Mouse (Mus musculus): ENCODE data around the gene Ccdc9. TPM values are rescaled to one million over a fixed set of nuclear protein-coding genes. Genes with fewer than 3 reads are reported as not detected.
"Not testable (repeated sequence)": the region's sequence is repeated elsewhere in the genome, so short reads cannot be mapped to it uniquely, and the experiment has no call there.

Ccdc9 gene
- polyA plus RNA-seq, 1 experiment, result 91.1 TPM

GRCm38 (mm10) chr7:16273081-16273765 is 13.4 kb downstream of the Ccdc9 start, which contains the start of gene Inafm1:
Inafm1 (minus strand) TSS chr7:16273617.
- peak within 1 kb of the TSS; percentile 85 for H3K27ac ChIP-seq (ENCODE audit: insufficient read depth, low read length)
- TF ChIP-seq CTCF (IDR thresholded peaks at IDR 0.05; ENCODE audit: borderline replicate concordance, insufficient read depth, low read depth, low read length) (no peak), POLR2A (IDR thresholded peaks at IDR 0.05; ENCODE audit: borderline replicate concordance, insufficient read depth, low read length) (peak; percentile 8; the same call in 1 of the 2 replicates)
- H3K27me3 ChIP-seq (ENCODE audit: control insufficient read depth, insufficient read depth, low read length), result no peaks in the 10 kb centered on the region
- H3K4me3 ChIP-seq (replicated peaks; ENCODE audit: insufficient read depth, low read depth, low read length), result peak within 1 kb of the TSS; percentile 67
- H3K4me1 ChIP-seq (ENCODE audit: control insufficient read depth, insufficient read depth, low read length), result peaks cover 14% of the 10 kb centered on the region; the same call in 1 of the 2 replicates
- 1% methylated on average over 47 of the region's 49 CpGs for WGBS
- DNase-seq, result peak; percentile 86 to 87

DNA sequence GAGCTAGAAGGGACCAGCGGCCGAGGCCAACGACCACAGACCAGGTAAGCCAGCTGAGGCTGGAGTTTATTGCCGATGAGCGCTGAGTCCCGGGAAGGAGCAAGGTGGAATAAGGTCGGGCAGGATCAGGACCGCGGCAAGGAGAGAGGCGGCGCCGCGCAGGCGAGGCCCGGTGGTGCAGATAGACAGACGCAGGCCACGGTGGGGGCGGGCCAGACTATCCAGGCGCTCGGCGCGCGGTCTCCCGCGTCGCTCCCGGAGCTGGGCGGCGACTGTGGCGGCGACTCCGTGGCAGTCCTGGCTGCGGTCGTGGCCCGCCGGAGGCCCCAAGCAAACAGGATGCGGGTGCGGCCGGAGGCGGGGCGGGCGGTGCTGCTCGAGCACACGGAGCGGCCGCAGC is 13.9 kb downstream of the Ccdc9 start:
- peak; percentile 38; the same call in 1 of the 2 replicates for TF ChIP-seq POLR2A (IDR thresholded peaks at IDR 0.05; ENCODE audit: borderline replicate concordance, insufficient read depth, low read length)
- peak; percentile 23; the same call in 1 of the 2 replicates for TF ChIP-seq CTCF (IDR thresholded peaks at IDR 0.05; ENCODE audit: borderline replicate concordance, insufficient read depth, low read depth, low read length)
- Histone ChIP-seq H3K4me1 (ENCODE audit: control insufficient read depth, insufficient read depth, low read length) (peaks cover 14% of the 10 kb centered on the region; the same call in 1 of the 2 replicates), H3K4me3 (replicated peaks; ENCODE audit: insufficient read depth, low read depth, low read length) (peak overlapping the region; percentile 67), H3K27me3 (ENCODE audit: control insufficient read depth, insufficient read depth, low read length) (no peaks in the 10 kb centered on the region), H3K27ac (ENCODE audit: insufficient read depth, low read length) (peak overlapping the region; percentile 85)
- DNase-seq, result peak; percentile 82 to 84
- under 1% methylated on average over 44 of the region's 46 CpGs for WGBS

GRCm38 (mm10) chr7:16271139-16271538 is 15.5 kb downstream of the Ccdc9 start:
- peaks cover 14% of the 10 kb centered on the region; the same call in 1 of the 2 replicates for H3K4me1 ChIP-seq (ENCODE audit: control insufficient read depth, insufficient read depth, low read length)
- no peak overlapping the region for H3K4me3 ChIP-seq (replicated peaks; ENCODE audit: insufficient read depth, low read depth, low read length)
- no peaks in the 10 kb centered on the region for H3K27me3 ChIP-seq (ENCODE audit: control insufficient read depth, insufficient read depth, low read length)
- 24% methylated on average over 1 of the region's 1 CpGs for WGBS
- no peak for DNase-seq
- TF ChIP-seq CTCF (IDR thresholded peaks at IDR 0.05; ENCODE audit: borderline replicate concordance, insufficient read depth, low read depth, low read length) (no peak), POLR2A (IDR thresholded peaks at IDR 0.05; ENCODE audit: borderline replicate concordance, insufficient read depth, low read length) (no peak)
- no peak overlapping the region; the same call in 1 of the 2 replicates for H3K27ac ChIP-seq (ENCODE audit: insufficient read depth, low read length)

GRCm38 (mm10) chr7:16266593-16266992 is 20.0 kb downstream of the Ccdc9 start:
- WGBS, result 76% methylated on average over 7 of the region's 7 CpGs

GRCm38 (mm10) chr7:16265856-16266255 is 20.7 kb downstream of the Ccdc9 start:
- TF ChIP-seq POLR2A (IDR thresholded peaks at IDR 0.05; ENCODE audit: borderline replicate concordance, insufficient read depth, low read length), result no peak
- TF ChIP-seq CTCF (IDR thresholded peaks at IDR 0.05; ENCODE audit: borderline replicate concordance, insufficient read depth, low read depth, low read length), result no peak
- WGBS, result 92% methylated on average over 11 of the region's 11 CpGs

More at GRCm38 (mm10) chr7:16266593-16266992, 20.0 kb downstream of the Ccdc9 start:
- not testable (repeated sequence) for H3K27ac ChIP-seq (ENCODE audit: insufficient read depth, low read length); H3K27me3 ChIP-seq (ENCODE audit: control insufficient read depth, insufficient read depth, low read length); H3K4me1 ChIP-seq (ENCODE audit: control insufficient read depth, insufficient read depth, low read length); DNase-seq; H3K4me3 ChIP-seq (replicated peaks; ENCODE audit: insufficient read depth, low read depth, low read length)

DNA sequence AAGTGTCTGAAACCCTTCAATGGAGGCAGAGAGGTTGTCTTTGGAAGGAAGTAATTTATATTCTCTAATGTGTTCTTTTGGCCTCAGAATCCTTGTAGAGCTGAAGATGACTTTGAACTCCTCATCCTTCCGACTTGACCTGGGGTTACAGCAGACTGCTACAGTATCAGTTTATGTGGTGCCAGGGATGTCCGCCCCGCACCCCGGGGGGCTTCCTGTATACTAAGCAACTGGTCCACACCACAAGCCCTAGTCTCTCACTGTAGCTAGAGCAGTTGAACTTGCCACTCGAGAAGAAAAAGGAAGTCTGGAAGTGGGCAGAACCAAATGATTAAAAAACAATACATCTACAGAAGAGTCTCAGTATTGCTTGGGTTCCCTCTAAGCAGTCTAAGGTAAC is 22.8 kb downstream of the Ccdc9 start:
- Histone ChIP-seq H3K27me3 (ENCODE audit: control insufficient read depth, insufficient read depth, low read length) (no peaks in the 10 kb centered on the region), H3K4me1 (ENCODE audit: control insufficient read depth, insufficient read depth, low read length) (no peaks in the 10 kb centered on the region), H3K4me3 (replicated peaks; ENCODE audit: insufficient read depth, low read depth, low read length) (no peak overlapping the region), H3K27ac (ENCODE audit: insufficient read depth, low read length) (no peak overlapping the region)
- TF ChIP-seq POLR2A (IDR thresholded peaks at IDR 0.05; ENCODE audit: borderline replicate concordance, insufficient read depth, low read length), result no peak
- TF ChIP-seq CTCF (IDR thresholded peaks at IDR 0.05; ENCODE audit: borderline replicate concordance, insufficient read depth, low read depth, low read length), result no peak
- 84% methylated on average over 5 of the region's 5 CpGs for WGBS
- DNase-seq, result no peak

More at GRCm38 (mm10) chr7:16265856-16266255, 20.7 kb downstream of the Ccdc9 start:
- Histone ChIP-seq H3K4me3 (replicated peaks; ENCODE audit: insufficient read depth, low read depth, low read length) (no peak overlapping the region), H3K27ac (ENCODE audit: insufficient read depth, low read length) (no peak overlapping the region), H3K4me1 (ENCODE audit: control insufficient read depth, insufficient read depth, low read length) (peaks cover 4% of the 10 kb centered on the region; the same call in 1 of the 2 replicates), H3K27me3 (ENCODE audit: control insufficient read depth, insufficient read depth, low read length) (no peaks in the 10 kb centered on the region)
- DNase-seq, result no peak

DNA sequence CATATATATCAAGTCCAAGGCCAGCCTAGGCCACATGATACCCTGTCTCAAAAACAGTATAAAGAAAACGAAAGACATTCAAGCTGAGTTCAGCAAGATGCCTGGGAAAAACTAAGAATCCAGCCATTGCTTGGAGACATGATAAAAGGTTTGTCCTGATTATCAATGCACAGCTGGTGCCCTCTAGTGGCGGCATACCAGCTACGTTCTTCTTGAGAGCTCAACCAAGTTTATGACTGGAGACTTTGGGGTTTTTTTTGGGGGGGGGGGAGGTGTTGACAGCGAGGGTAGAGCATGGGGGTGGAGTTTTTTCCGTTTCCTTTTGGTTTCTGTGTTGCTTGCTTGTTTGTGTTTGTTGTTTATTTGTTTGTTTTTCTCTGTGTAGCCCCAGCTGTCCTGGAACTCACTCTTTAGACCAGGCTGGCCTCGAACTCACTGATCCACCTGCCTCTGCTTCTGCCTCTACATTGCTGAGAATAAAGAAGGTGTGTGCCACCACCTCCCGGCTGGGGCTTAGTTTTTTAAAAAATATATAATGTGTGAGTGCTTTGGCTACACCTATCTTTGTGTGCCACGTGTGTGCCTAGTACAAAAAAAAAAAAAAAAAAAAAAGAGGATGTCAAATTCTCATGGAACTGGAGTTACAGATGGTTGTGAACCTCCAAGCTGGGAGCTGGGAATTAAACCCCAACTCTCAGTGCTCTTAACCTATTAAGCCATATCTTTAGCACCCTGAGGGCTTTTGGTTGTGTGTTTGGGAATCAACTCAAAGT is 23.4 kb downstream of the Ccdc9 start:
- no peak overlapping the region for H3K27ac ChIP-seq (ENCODE audit: insufficient read depth, low read length)
- TF ChIP-seq CTCF (IDR thresholded peaks at IDR 0.05; ENCODE audit: borderline replicate concordance, insufficient read depth, low read depth, low read length), result peak; percentile 73
- no peak for TF ChIP-seq POLR2A (IDR thresholded peaks at IDR 0.05; ENCODE audit: borderline replicate concordance, insufficient read depth, low read length)
- 24% methylated on average over 8 of the region's 8 CpGs for whole genome bisulfite sequencing
- H3K4me1 ChIP-seq (ENCODE audit: control insufficient read depth, insufficient read depth, low read length), result no peaks in the 10 kb centered on the region
- H3K27me3 ChIP-seq (ENCODE audit: control insufficient read depth, insufficient read depth, low read length), result no peaks in the 10 kb centered on the region
- no peak overlapping the region for H3K4me3 ChIP-seq (replicated peaks; ENCODE audit: insufficient read depth, low read depth, low read length)
- DNase-seq, result peak; percentile 72 to 79
